Mouse (Mus musculus) embryonic facial prominence, embryonic 11.5 days (tissue): ENCODE measurements around the gene Fbxo33. TPM values are rescaled to one million over a fixed set of nuclear protein-coding genes. Genes with fewer than 3 reads are reported as not detected.

ENCODE experiments used
- ATAC-seq: fragments of 200-750 bp; cut with Nextera tagmentation; replicated peaks from 2 replicates; pipeline ENCODE4 v1.8.0; 2017; ENCODE audit warnings: low read depth; ENCODE audit not compliant: insufficient number of reproducible peaks, low FRiP score, low TSS enrichment
- DNase-seq: peaks from one replicate; pipeline ENCODE4 v3.0.0-alpha.2; 2015; ENCODE audit warnings: low spot score
- H3K27ac ChIP-seq: fragments of 300-500 bp; sonication (generic); replicated peaks from 2 replicates; pipeline ENCODE4 v1.5.1; 2014; ENCODE audit warnings: mild to moderate bottlenecking, low read depth, low read length, control low read depth
- H3K27me3 ChIP-seq: fragments of 300-500 bp; sonication (generic); 2 replicates; pipeline ENCODE4 v1.6.1; 2014; ENCODE audit warnings: mild to moderate bottlenecking, low read length, moderate library complexity, mixed read lengths; ENCODE audit not compliant: control insufficient read depth, insufficient read depth
- H3K36me3 ChIP-seq: fragments of 300-500 bp; sonication (generic); replicated peaks from 2 replicates; pipeline ENCODE4 v1.6.1; 2014; ENCODE audit warnings: low read depth, mild to moderate bottlenecking, low read length, moderate library complexity, mixed read lengths; ENCODE audit not compliant: control insufficient read depth, insufficient read depth
- H3K4me1 ChIP-seq: fragments of 300-500 bp; sonication (generic); 2 replicates; pipeline ENCODE4 v1.6.1; 2014; ENCODE audit warnings: low read length, mixed read lengths; ENCODE audit not compliant: control insufficient read depth, insufficient read depth
- H3K4me2 ChIP-seq: fragments of 300-500 bp; sonication (generic); 2 replicates; pipeline ENCODE4 v1.6.1; 2014; ENCODE audit warnings: low read depth, mild to moderate bottlenecking, control low read depth, low read length, moderate library complexity
- H3K4me3 ChIP-seq: fragments of 300-500 bp; sonication (generic); 2 replicates; pipeline ENCODE4 v1.5.1; 2014; ENCODE audit warnings: low read depth, low read length, control low read depth
- H3K9ac ChIP-seq: fragments of 300-500 bp; sonication (generic); replicated peaks from 2 replicates; pipeline ENCODE4 v1.6.1; 2014; ENCODE audit warnings: mild to moderate bottlenecking, control low read depth, low read length
- H3K9me3 ChIP-seq: fragments of 300-500 bp; sonication (generic); replicated peaks from 2 replicates; pipeline ENCODE4 v1.6.1; 2016; ENCODE audit warnings: mild to moderate bottlenecking, low read length, inconsistent platforms, mixed read lengths; ENCODE audit not compliant: control insufficient read depth
- WGBS: fragments of 180-500 bp; shearing (Covaris S2); extraction: QIAGEN DNeasy Blood & Tissue Kit; methylation state at CpG from one replicate; pipeline ENCODE4 v1.1.7; 2014; 5-methylcytosine and 5-hydroxymethylcytosine counted together
- microRNA-seq: library from miRNA; unstranded; fragments of <30 nt; microRNA quantifications from one replicate; pipeline ENCODE4, GENCODE M21; 2016; ENCODE audit warnings: borderline number of aligned reads
- polyA plus RNA-seq: library from polyadenylated mRNA; unstranded; fragments of >200 nt; fragmentation: Nextera tagmentation; extraction: Ambion mirVana; gene quantifications from 2 replicates; pipeline ENCODE4 v1.2.1, GENCODE M21; 2014

Fbxo33 gene
- polyA plus RNA-seq, 1 experiment from 2014 or later = 9.6 TPM

GRCm38 (mm10) chr12:59161091-59161490, 58.4 kb downstream of the Fbxo33 start:
- H3K9ac ChIP-seq = no peak overlapping the region
- H3K9me3 ChIP-seq = no peaks in the 10 kb centered on the region
- no peak overlapping the region for H3K4me2 ChIP-seq
- WGBS = 33% methylated on average over 2 of the region's 2 CpGs
- H3K27me3 ChIP-seq = no peaks in the 10 kb centered on the region
- H3K36me3 ChIP-seq = peaks cover 3% of the 10 kb centered on the region; the same call in 1 of the 2 replicates
- DNase-seq (no peak), ATAC-seq (no peak)
- no peak overlapping the region for H3K27ac ChIP-seq
- no peak overlapping the region for H3K4me3 ChIP-seq
- no peaks in the 10 kb centered on the region for H3K4me1 ChIP-seq

Small RNAs within 50 kb of the gene (microRNA-seq; reads per million reads assigned to microRNA genes)
- gene Gm27284 = not detected

Other genes starting within 250 kb of the Fbxo33 start
- 89.9 and 94.7 TPM in 2 replicates for gene Sec23a, start 207.7 kb downstream of the Fbxo33 start, polyA plus RNA-seq
- 29.4 and 30.3 TPM in 2 replicates for gene Gemin2, start 206.3 kb downstream of the Fbxo33 start, polyA plus RNA-seq
- gene Trappc6b, start 158.3 kb downstream of the Fbxo33 start, polyA plus RNA-seq = 52.6 and 59.5 TPM in 2 replicates
- gene Pnn, start 152.8 kb downstream of the Fbxo33 start, polyA plus RNA-seq = 99.3 and 116 TPM in 2 replicates
- gene Mia2, start 123.9 kb downstream of the Fbxo33 start, polyA plus RNA-seq = 62.8 and 71.9 TPM in 2 replicates